Mouse (Mus musculus) ovary, postnatal 10 days (tissue): Measurements from ENCODE around the gene Plekhm2.

Experiments used
- DNase-seq: peaks from one replicate; pipeline ENCODE4 v3.0.0; 2022; ENCODE audit warnings: low spot score

The Plekhm2 gene

GRCm38 (mm10) chr4:141630021-141630420, 34.7 kb downstream of the Plekhm2 start:
- DNase-seq, result no peak

GRCm38 (mm10) chr4:141628661-141629060, 36.0 kb downstream of the Plekhm2 start:
- DNase-seq, result no peak

GRCm38 (mm10) chr4:141627502-141627901, 37.2 kb downstream of the Plekhm2 start:
- DNase-seq, result no peak

GRCm38 (mm10) chr4:141625774-141626550, 38.7 kb downstream of the Plekhm2 start:
- DNase-seq, result no peak

GRCm38 (mm10) chr4:141624983-141625773, 39.5 kb downstream of the Plekhm2 start:
- DNase-seq, result no peak

GRCm38 (mm10) chr4:141624134-141624533, 40.6 kb downstream of the Plekhm2 start:
- DNase-seq, result no peak

- DNase-seq, result no peak
These were observed 41.0 kb downstream of the Plekhm2 start, which contains the start of gene Slc25a34 for GRCm38 (mm10) chr4:141623666-141624065. Gene Slc25a34 (minus strand): TSS chr4:141623821.

GRCm38 (mm10) chr4:141623037-141623436, 41.7 kb downstream of the Plekhm2 start:
- no peak for DNase-seq

GRCm38 (mm10) chr4:141622580-141622979, 42.1 kb downstream of the Plekhm2 start:
- DNase-seq, result no peak

- no peak for DNase-seq
These were observed 42.6 kb downstream of the Plekhm2 start for GRCm38 (mm10) chr4:141622091-141622490.

- no peak for DNase-seq
These were observed 43.4 kb downstream of the Plekhm2 start for GRCm38 (mm10) chr4:141621297-141621696.

GRCm38 (mm10) chr4:141619299-141619883, 45.3 kb downstream of the Plekhm2 start:
- DNase-seq, result no peak

- no peak for DNase-seq
These were observed 46.0 kb downstream of the Plekhm2 start, which contains the start of gene Tmem82 for GRCm38 (mm10) chr4:141618565-141619243. Gene Tmem82 (minus strand): TSS chr4:141618633.

- DNase-seq, result no peak
These were observed 46.7 kb downstream of the Plekhm2 start for GRCm38 (mm10) chr4:141617863-141618564.

- no peak for DNase-seq
These were observed 47.4 kb downstream of the Plekhm2 start for GRCm38 (mm10) chr4:141617299-141617698.

GRCm38 (mm10) chr4:141616811-141617210, 47.9 kb downstream of the Plekhm2 start:
- DNase-seq, result no peak

- DNase-seq, result no peak
These were observed 49.8 kb downstream of the Plekhm2 start for GRCm38 (mm10) chr4:141614946-141615345.

- DNase-seq, result no peak
These were observed 55.2 kb downstream of the Plekhm2 start for GRCm38 (mm10) chr4:141609538-141609937.

GRCm38 (mm10) chr4:141605861-141606260, 58.8 kb downstream of the Plekhm2 start, which contains the start of gene Fblim1:
Gene Fblim1 (minus strand): TSS chr4:141606096.
- no peak for DNase-seq

- no peak for DNase-seq
These were observed 59.3 kb downstream of the Plekhm2 start for GRCm38 (mm10) chr4:141605421-141605820.

- DNase-seq, result no peak
These were observed 60.2 kb downstream of the Plekhm2 start for GRCm38 (mm10) chr4:141604493-141604892.
